Mouse (Mus musculus) heart, adult 2 months (tissue): ENCODE data around the gene Acsm3.

Source experiments
- CTCF ChIP-seq: fragments of 200-600 bp; IDR thresholded peaks from 2 replicates; pipeline ENCODE4 v1.8.1; 2022; ENCODE audit warnings: antibody characterized with exemption, mild to moderate bottlenecking, moderate library complexity
- EP300 ChIP-seq: fragments of 200-500 bp; IDR thresholded peaks from 2 replicates; pipeline ENCODE4 v1.6.1; 2011; ENCODE audit warnings: low read depth, low read length, control low read depth; ENCODE audit not compliant: insufficient read depth
- POLR2A ChIP-seq: fragments of 200-500 bp; IDR thresholded peaks from 2 replicates; pipeline ENCODE4 v1.6.1; 2011; ENCODE audit warnings: mild to moderate bottlenecking, low read depth, low read length, control low read depth; ENCODE audit not compliant: insufficient read depth

DNA sequence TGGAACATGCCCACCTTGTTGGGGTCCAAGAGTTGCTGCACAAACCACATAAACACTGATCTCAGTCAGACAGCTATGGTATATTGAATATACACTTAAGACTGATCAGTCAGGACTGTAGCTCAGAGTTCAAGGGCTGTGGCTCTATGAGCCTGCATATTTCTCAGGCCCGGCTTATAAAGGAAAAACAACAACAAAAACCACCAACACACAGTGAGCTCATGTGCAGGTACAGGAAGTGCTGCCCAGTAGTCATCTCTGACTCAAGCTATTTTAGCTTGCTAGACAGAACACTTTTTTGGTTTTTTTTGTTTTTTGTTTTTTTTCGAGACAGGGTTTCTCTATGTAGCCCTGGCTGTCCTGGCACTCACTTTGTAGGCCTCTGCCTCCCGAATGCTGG, 48.0 kb downstream of the Acsm3 start:
- no peak for TF ChIP-seq CTCF
- no peak for TF ChIP-seq POLR2A
- TF ChIP-seq EP300, result no peak
